Mouse (Mus musculus) liver, embryonic 16.5 days (tissue): ENCODE measurements around the gene Zdhhc25. TPM values are rescaled to one million over a fixed set of nuclear protein-coding genes. Genes with fewer than 3 reads are reported as not detected.

Experiments
- ATAC-seq: fragments of 200-750 bp; cut with Nextera tagmentation; 2 replicates; pipeline ENCODE4 v1.8.0; 2017; ENCODE audit warnings: low read depth, mild to moderate bottlenecking, moderate number of reproducible peaks, moderate library complexity
- H3K27ac ChIP-seq: fragments of 300-500 bp; sonication (generic); 2 replicates; pipeline ENCODE4 v1.5.1; 2014; ENCODE audit warnings: mild to moderate bottlenecking, low read length
- H3K27me3 ChIP-seq: fragments of 300-500 bp; sonication (generic); 2 replicates; pipeline ENCODE4 v1.6.1; 2014; ENCODE audit warnings: low read depth, low read length, mixed read lengths; ENCODE audit not compliant: control insufficient read depth, insufficient read depth
- H3K36me3 ChIP-seq: fragments of 300-500 bp; sonication (generic); 2 replicates; pipeline ENCODE4 v1.6.1; 2014; ENCODE audit warnings: mild to moderate bottlenecking; ENCODE audit not compliant: control insufficient read depth, insufficient read depth
- H3K4me1 ChIP-seq: fragments of 300-500 bp; sonication (generic); 2 replicates; pipeline ENCODE4 v1.6.1; 2014; ENCODE audit warnings: low read depth, low read length, mixed read lengths; ENCODE audit not compliant: control insufficient read depth
- H3K4me2 ChIP-seq: fragments of 300-500 bp; sonication (generic); 2 replicates; pipeline ENCODE4 v1.6.1; 2014; ENCODE audit warnings: low read depth, low read length, mixed read lengths
- H3K4me3 ChIP-seq: fragments of 300-500 bp; sonication (generic); 2 replicates; pipeline ENCODE4 v1.5.1; 2014; ENCODE audit warnings: low read depth, mild to moderate bottlenecking, low read length
- H3K9ac ChIP-seq: fragments of 300-500 bp; sonication (generic); 2 replicates; pipeline ENCODE4 v1.6.1; 2014; ENCODE audit warnings: low read depth, low read length
- H3K9me3 ChIP-seq: fragments of 300-500 bp; sonication (generic); replicated peaks from 2 replicates; pipeline ENCODE4 v1.6.1; 2016; ENCODE audit warnings: low read length; ENCODE audit not compliant: control insufficient read depth
- WGBS: fragments of 180-500 bp; shearing (Covaris S2); extraction: QIAGEN DNeasy Blood & Tissue Kit; methylation state at CpG from one replicate; pipeline ENCODE4 v1.1.7; 2014; ENCODE audit not compliant: insufficient replicate concordance; 5-methylcytosine and 5-hydroxymethylcytosine counted together
- polyA plus RNA-seq: library from polyadenylated mRNA; unstranded; fragments of >200 nt; fragmentation: Nextera tagmentation; extraction: Ambion mirVana; gene quantifications from 2 replicates; pipeline ENCODE4 v1.2.1, GENCODE M21; 2015

The Zdhhc25 gene
- polyA plus RNA-seq, 1 experiment from 2014 or later = not detected

- H3K4me3 ChIP-seq = no peak overlapping the region
- H3K36me3 ChIP-seq = no peaks in the 10 kb centered on the region
Observed at GRCm38 (mm10) chr15:88624874-88625277, 24.8 kb downstream of the Zdhhc25 start.

GRCm38 (mm10) chr15:88625303-88626066, 25.4 kb downstream of the Zdhhc25 start:
- WGBS = 46% methylated on average over 3 of the region's 3 CpGs
- no peak overlapping the region for H3K9ac ChIP-seq
- no peak overlapping the region for H3K27ac ChIP-seq
- H3K4me3 ChIP-seq = no peak overlapping the region
- H3K4me1 ChIP-seq = no peaks in the 10 kb centered on the region
- no peaks in the 10 kb centered on the region for H3K9me3 ChIP-seq
- no peak overlapping the region for H3K4me2 ChIP-seq
- H3K36me3 ChIP-seq = no peaks in the 10 kb centered on the region
- ATAC-seq = no peak
- H3K27me3 ChIP-seq = no peaks in the 10 kb centered on the region

More at GRCm38 (mm10) chr15:88624874-88625277, 24.8 kb downstream of the Zdhhc25 start:
- H3K27ac ChIP-seq = no peak overlapping the region
- no peak overlapping the region for H3K4me2 ChIP-seq
- no peaks in the 10 kb centered on the region for H3K4me1 ChIP-seq
- no peak for ATAC-seq
- 59% methylated on average over 6 of the region's 6 CpGs for WGBS
- no peak overlapping the region for H3K9ac ChIP-seq
- H3K27me3 ChIP-seq = no peaks in the 10 kb centered on the region
- no peaks in the 10 kb centered on the region for H3K9me3 ChIP-seq

GRCm38 (mm10) chr15:88626886-88627488, 26.9 kb downstream of the Zdhhc25 start:
- 54% methylated on average over 5 of the region's 5 CpGs for WGBS
- H3K9me3 ChIP-seq = no peaks in the 10 kb centered on the region
- H3K4me1 ChIP-seq = no peaks in the 10 kb centered on the region
- H3K9ac ChIP-seq = no peak overlapping the region
- H3K36me3 ChIP-seq = no peaks in the 10 kb centered on the region
- no peak overlapping the region for H3K27ac ChIP-seq
- no peak overlapping the region for H3K4me2 ChIP-seq
- no peaks in the 10 kb centered on the region for H3K27me3 ChIP-seq
- no peak overlapping the region for H3K4me3 ChIP-seq
- no peak for ATAC-seq

DNA sequence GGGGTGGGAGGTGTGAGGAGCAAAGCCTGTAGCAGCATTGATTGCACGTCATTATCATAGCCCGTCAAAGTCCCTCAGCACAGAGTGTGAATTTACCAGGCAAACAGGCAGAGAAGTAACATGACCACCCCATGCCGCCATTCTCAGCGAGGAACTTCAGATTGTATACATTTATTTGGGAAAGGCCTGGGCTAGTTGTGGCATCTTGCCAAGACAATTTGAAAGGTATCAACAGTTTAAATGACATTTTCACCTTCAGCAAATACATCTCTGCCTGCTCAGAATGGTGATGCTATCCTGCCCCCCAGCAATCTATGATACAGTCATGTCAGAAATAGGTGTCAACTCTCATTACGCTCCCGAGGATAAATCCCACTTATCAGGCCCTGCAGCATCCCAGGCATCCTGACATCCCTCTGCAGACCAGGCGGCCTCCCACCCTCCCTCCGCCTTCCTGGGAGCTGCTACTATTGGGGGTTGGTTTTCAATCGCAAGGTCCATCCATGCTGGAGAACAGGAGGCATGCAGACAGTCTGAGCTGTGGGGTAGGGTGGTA, 28.8 kb downstream of the Zdhhc25 start:
- H3K4me1 ChIP-seq = no peaks in the 10 kb centered on the region
- H3K27ac ChIP-seq = no peak overlapping the region
- H3K27me3 ChIP-seq = no peaks in the 10 kb centered on the region
- H3K9me3 ChIP-seq = no peaks in the 10 kb centered on the region
- no peak overlapping the region for H3K9ac ChIP-seq
- no peak overlapping the region for H3K4me3 ChIP-seq
- no peaks in the 10 kb centered on the region for H3K36me3 ChIP-seq
- no peak overlapping the region for H3K4me2 ChIP-seq
- 64% methylated on average over 9 of the region's 9 CpGs for WGBS
- ATAC-seq = no peak

DNA sequence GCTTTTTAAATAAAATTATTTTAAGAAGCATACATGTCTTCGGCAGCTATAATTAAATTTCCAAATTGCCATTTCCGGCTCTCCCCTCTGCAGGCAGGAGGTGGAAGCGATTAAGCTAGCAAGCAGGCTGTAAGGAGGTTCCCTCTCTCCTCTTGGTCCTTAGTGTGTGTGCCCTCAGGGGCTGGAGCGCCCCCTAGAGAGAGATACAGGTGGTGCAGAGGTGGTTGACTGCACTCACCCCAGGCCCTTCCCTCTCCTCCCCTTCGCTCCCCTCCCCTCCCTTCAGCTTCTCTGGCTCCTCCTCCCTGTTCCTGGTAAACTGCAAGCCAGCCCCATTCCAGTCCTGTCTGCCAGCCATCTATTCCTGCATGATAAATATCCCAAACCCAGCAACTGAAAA, 35.1 kb downstream of the Zdhhc25 start:
- Histone ChIP-seq H3K27ac (no peak overlapping the region), H3K36me3 (no peaks in the 10 kb centered on the region), H3K9me3 (no peaks in the 10 kb centered on the region), H3K4me1 (no peaks in the 10 kb centered on the region), H3K4me3 (no peak overlapping the region), H3K27me3 (no peaks in the 10 kb centered on the region), H3K9ac (no peak overlapping the region), H3K4me2 (no peak overlapping the region)
- no peak for ATAC-seq
- WGBS = 56% methylated on average over 5 of the region's 5 CpGs

- Histone ChIP-seq H3K27me3 (no peaks in the 10 kb centered on the region), H3K4me1 (no peaks in the 10 kb centered on the region), H3K9ac (no peak overlapping the region), H3K36me3 (no peaks in the 10 kb centered on the region), H3K4me2 (no peak overlapping the region), H3K4me3 (no peak overlapping the region), H3K27ac (no peak overlapping the region), H3K9me3 (no peaks in the 10 kb centered on the region)
- 19% methylated on average over 13 of the region's 13 CpGs for WGBS
- ATAC-seq = no peak
Observed at GRCm38 (mm10) chr15:88651019-88651418, 50.9 kb downstream of the Zdhhc25 start.

Other genes starting within 250 kb of the Zdhhc25 start
- 6.1 and 7.0 TPM in 2 replicates for gene Brd1, start 133.9 kb downstream of the Zdhhc25 start, polyA plus RNA-seq
- gene Zbed4, start 151.4 kb downstream of the Zdhhc25 start, polyA plus RNA-seq = 10.0 and 10.2 TPM in 2 replicates
- 5.5 and 6.0 TPM in 2 replicates for gene Alg12, start 219.0 kb downstream of the Zdhhc25 start, polyA plus RNA-seq
- gene Creld2, start 219.3 kb downstream of the Zdhhc25 start, polyA plus RNA-seq = 39.7 TPM in 2 replicates